Mouse (Mus musculus) E14TG2a.4 (cell line): ENCODE results near the gene Snx7.

ENCODE experiments used
- CTCF ChIP-seq: conservative IDR thresholded peaks from 2 replicates; pipeline ENCODE4 v1.5.1; 2014; ENCODE audit warnings: low read length
- NANOG ChIP-seq: IDR thresholded peaks from 2 replicates; pipeline ENCODE4 v1.6.1; 2014; ENCODE audit warnings: borderline replicate concordance, low read length, mixed read lengths
- POU5F1 ChIP-seq: IDR thresholded peaks from 2 replicates; pipeline ENCODE4 v1.6.1; 2014; ENCODE audit warnings: low read length, borderline replicate concordance

DNA sequence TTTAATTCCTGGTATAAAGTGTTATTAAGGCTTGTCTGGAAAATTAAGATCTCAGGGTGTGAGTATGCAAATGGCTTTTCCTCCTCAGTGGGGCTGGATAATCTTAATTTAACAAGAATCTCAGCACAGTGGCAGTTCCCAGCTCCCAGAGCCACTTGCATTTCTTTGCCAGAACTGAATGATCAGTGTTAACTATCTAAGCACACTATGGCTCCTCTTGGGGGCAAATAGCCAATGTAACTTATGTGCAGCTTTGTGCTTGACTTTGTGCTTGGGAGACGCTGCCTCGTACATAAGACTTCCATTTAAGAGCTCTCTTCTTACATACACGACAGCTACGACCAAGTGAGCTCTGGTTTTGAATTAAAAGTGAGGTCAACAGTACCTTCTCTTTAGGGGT lies 136.1 kb downstream of the Snx7 start:
- TF ChIP-seq CTCF (no peak), POU5F1 (no peak), NANOG (no peak)
